Mouse (Mus musculus) urinary bladder, postnatal 25 days (tissue): ENCODE results near the gene Vmn1r21.
A peak's percentile ranks its signal among the peaks of the same experiment; 100 is the strongest.
"Not testable (repeated sequence)": the region's sequence is repeated elsewhere in the genome, so short reads cannot be mapped to it uniquely, and the experiment has no call there.

ENCODE experiments used
- DNase-seq: peaks from one replicate; pipeline ENCODE4 v3.0.0; 2022; ENCODE audit warnings: low spot score

Vmn1r21 gene

DNA sequence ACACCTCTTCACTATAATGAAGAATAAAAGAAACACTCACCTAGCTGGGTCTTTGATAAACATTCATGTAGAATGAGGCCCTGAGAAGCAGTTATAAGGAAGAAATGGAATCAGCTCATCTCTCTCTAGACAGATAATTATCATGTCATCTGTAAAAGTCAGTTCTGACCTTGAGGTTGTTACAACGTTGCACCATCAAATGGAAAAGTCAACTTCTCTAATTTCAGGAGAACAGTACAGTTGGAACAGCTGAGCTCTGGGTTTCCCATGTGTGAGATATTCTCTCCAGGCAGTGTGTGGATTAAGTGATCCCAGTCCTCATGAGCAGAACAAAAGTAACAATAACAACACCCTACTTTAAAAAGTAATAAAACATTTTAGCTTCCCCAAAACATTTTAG lies at the start of gene Vmn1r21:
Vmn1r21 (minus strand) TSS at position 58 of the 400 bp plus-strand sequence.
- no peak for DNase-seq

GRCm38 (mm10) chr6:57859043-57860042 lies 9.2 kb upstream of the Vmn1r21 start:
- DNase-seq = no peak

- DNase-seq = not testable (repeated sequence)
Observed at GRCm38 (mm10) chr6:57851177-57851576, 1.0 kb upstream of the Vmn1r21 start.

DNA sequence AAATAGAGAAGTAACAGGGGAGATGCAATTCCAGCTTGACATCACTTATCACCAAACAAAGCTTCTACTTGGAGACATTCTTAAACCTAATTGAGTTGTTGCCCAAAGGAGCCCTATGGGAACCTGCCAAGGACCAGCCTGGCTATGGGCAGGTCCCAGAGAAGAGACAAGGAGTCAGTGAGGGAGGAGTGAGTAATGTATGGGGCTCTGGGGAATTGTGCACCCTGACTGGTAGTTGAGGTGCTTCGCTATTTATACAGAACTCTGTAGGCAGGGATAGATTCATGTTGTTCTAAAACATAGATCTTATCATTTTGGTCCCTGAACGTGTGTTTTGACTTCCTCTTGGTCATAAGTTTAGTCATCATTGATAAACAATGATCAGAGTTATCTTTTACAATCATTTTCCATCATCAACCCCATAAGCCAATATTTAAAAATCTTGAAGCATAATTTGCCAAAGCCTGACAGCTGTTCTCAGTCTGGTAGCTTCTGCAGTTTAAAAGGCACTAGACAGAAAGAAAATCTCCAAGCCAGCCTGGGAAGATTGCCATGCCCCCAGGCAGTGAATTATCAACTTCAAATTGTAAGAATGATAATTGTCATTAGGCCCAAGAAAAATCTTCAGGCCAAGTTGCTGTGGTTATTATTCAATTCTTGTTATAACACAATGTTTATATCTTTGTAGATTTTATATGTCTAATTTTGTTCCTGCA lies 10.3 kb downstream of the Vmn1r21 start:
- no peak for DNase-seq

DNA sequence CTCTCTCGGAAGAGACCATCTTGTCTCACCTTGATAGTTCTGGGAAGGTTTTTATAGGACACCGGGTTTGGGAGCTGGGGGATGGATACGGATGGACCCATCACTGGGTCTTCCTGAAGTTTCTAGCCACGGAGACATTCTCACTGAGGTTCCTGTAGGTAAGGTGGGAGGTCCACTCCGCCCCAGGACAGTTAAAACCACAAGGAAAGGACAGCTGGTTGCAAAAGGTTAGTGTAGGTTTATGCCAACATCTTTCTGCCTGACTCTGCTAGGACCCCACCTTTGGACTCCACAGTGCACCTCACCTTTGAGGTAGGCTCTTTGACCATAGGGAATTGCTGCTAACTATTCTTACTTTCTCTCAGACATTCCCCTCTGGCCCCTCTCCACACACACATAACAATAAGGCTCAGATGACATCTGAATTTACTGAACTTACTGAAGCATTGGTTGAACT lies 24.9 kb downstream of the Vmn1r21 start:
- no peak for DNase-seq

- DNase-seq = peak; percentile 68
Observed at GRCm38 (mm10) chr6:57824422-57825258, 25.5 kb downstream of the Vmn1r21 start, which contains the start of gene Vopp1. TSS of gene Vopp1 (minus strand) at chr6:57825159.

DNA sequence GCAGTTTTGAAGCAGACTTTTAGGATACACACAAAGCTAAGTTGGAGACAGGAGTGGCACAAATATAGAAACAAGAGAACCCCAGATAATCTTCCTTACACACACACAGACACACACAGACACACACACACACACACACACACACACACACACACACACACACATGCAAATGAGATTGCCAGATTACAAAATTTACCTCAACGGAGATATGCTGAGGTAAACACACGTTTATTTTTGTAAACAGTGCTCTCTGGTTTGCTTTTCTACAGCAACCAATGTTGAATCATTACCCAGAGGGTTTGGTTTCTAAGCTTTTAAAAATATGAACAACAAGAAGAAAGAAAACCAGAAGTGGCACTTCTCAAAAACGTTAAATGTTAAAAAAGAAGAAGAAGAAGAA lies 26.7 kb downstream of the Vmn1r21 start:
- DNase-seq = no peak

- DNase-seq = no peak
Observed at GRCm38 (mm10) chr6:57822648-57823410, 27.3 kb downstream of the Vmn1r21 start.

DNA sequence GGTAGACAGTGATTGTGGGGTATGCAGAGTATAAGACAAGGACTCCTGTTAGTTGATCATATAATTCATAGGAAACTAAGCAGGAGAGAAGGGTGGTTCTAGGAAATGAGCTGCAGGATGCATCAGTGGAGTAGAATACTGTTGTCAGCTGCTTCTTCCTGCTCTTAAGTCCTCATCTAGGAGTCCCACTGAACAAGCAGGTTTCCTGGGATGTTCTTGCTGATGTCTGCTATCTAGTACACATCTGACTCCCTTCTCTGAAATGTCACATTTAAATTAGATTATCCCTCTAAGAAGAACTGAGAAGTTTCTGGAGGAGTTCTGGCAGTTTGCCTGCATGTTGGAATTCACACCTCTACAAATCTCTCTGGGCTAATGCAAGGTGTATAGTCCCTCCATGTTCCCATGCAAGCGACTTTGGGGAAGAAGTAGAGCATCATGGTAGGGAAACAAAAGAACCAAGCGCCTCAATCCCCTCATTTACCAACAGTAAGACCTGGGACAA lies 35.7 kb downstream of the Vmn1r21 start:
- no peak for DNase-seq

DNA sequence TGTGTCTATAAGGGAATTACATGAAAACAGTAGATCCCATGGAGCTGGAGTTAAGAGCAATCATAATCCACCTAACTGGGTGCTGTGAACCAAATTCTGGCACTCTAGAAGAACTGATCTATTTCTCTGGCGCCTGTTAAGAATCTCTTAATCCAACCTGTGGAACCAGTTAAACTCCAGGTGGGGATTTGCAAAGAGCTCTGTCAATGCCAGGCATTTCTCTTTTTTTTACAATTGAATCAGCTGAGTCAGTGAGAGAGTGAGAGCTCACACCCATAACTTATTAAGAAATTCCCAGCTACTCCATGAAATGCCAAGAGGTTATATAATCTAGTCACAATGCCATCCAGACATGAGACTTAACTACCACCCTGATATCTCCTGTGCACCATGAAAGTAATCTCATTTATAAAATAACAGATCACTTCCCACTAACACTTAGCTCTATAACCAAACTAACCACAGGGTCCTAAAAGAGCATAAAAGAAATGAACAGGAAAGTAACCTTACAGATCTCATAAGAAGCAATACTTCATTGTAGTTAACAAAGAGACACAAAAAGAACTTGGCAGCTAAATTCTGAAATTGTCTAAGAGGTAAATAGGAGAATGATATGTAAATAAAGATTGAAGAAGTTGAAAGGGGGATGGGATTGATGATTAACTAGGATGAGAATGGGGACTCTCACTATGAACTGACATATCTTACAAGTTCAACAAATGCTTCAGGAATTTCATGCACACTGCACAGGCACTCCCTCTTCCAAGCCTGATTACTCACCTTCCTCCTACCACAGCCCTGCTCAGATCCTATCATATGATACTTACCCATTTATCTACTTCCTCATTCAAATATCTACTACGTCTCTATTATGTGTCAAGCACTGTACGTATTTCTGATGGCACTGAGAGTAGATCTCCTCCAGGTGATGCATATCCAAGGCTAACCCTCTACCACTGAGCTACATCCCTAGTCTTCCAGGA lies 38.1 kb downstream of the Vmn1r21 start:
- no peak for DNase-seq

GRCm38 (mm10) chr6:57805218-57806069 lies 44.7 kb downstream of the Vmn1r21 start:
- DNase-seq = no peak

GRCm38 (mm10) chr6:57803130-57803529 lies 47.0 kb downstream of the Vmn1r21 start:
- no peak for DNase-seq

- no peak for DNase-seq
Observed at GRCm38 (mm10) chr6:57798986-57799385, 51.2 kb downstream of the Vmn1r21 start.

DNA sequence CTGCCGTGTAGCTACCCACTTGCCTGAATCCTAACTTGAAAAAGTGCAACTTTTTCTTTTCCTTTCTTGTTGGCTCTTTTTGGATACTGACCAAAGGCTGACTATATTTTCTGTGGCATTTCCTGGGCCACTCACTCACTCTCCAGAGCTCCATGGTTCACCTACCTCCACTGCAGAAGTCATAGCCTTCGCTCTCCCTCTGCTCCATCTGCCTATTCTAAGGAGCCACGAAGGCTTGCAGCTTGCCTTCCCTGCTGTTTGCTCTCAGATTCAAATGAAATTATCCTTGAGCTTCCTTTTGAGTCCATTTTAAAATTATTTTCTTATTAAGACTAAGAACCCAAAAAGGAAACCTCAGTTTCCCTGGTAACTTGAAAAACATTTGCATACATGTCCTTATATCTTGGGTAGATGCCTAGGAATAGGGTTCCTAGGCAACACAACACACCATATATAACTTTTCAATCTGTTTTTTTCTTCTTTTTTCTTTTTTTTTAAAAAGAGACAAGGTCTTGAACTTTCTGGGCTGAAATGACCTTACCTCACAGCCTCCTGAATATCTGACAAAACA lies 53.2 kb downstream of the Vmn1r21 start:
- no peak for DNase-seq

DNA sequence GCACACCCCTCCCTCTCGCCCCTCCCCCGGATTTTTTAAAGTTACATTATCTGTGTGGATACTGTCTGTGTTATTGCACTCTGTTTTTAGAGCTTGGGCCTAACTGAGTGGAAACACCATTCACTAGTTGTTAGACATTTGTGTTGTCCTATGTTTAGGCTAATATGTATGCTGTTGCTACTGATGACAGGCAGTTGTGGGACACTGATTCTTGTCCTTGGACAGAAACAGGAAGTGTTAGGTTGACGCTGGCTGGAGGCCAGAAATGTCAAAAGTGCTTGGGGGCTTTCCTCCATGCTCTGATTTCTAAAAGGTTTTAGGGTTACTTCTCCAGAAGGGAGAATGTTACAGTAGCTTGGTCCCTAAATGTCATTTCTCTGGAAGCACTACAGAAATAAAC lies 54.3 kb downstream of the Vmn1r21 start:
- no peak for DNase-seq
